Mouse (Mus musculus) kidney, postnatal 0 days (tissue): Measurements from ENCODE around the gene Snx12. TPM values are rescaled to one million over a fixed set of nuclear protein-coding genes. Genes with fewer than 3 reads are reported as not detected.

Experiments used
- ATAC-seq: fragments of 200-750 bp; cut with Nextera tagmentation; replicated peaks from 2 replicates; pipeline ENCODE4 v1.8.0; 2017; ENCODE audit warnings: low read depth, moderate number of reproducible peaks, moderate TSS enrichment, moderate library complexity; ENCODE audit not compliant: low FRiP score
- DNase-seq: peaks from one replicate; pipeline ENCODE4 v3.0.0-alpha.2; 2016; ENCODE audit warnings: low spot score
- H3K27ac ChIP-seq: fragments of 300-500 bp; sonication (generic); 2 replicates; pipeline ENCODE4 v1.5.1; 2014; ENCODE audit warnings: mild to moderate bottlenecking
- H3K27me3 ChIP-seq: fragments of 300-500 bp; sonication (generic); 2 replicates; pipeline ENCODE4 v1.6.1; 2014; ENCODE audit warnings: low read length, mixed read lengths; ENCODE audit not compliant: insufficient read depth
- H3K36me3 ChIP-seq: fragments of 300-500 bp; sonication (generic); 2 replicates; pipeline ENCODE4 v1.6.1; 2014; ENCODE audit warnings: low read length, mixed read lengths; ENCODE audit not compliant: insufficient read depth
- H3K4me1 ChIP-seq: fragments of 300-500 bp; sonication (generic); replicated peaks from 2 replicates; pipeline ENCODE4 v1.6.1; 2014; ENCODE audit warnings: antibody characterized with exemption, low read length, mixed read lengths; ENCODE audit not compliant: insufficient read depth
- H3K4me2 ChIP-seq: fragments of 300-500 bp; sonication (generic); 2 replicates; pipeline ENCODE4 v1.6.1; 2014; ENCODE audit warnings: mild to moderate bottlenecking, low read length, moderate library complexity, mixed read lengths
- H3K4me3 ChIP-seq: fragments of 300-500 bp; sonication (generic); replicated peaks from 2 replicates; pipeline ENCODE4 v1.5.1; 2014; ENCODE audit warnings: low read depth, low read length
- H3K9ac ChIP-seq: fragments of 300-500 bp; sonication (generic); 2 replicates; pipeline ENCODE4 v1.6.1; 2014; ENCODE audit warnings: low read depth, low read length
- H3K9me3 ChIP-seq: fragments of 300-500 bp; sonication (generic); replicated peaks from 2 replicates; pipeline ENCODE4 v1.6.1; 2016; ENCODE audit warnings: low read length, inconsistent platforms, mixed read lengths
- CTCF ChIP-seq: IDR thresholded peaks from 2 replicates; pipeline ENCODE4 v1.5.1; 2016; ENCODE audit warnings: antibody characterized with exemption, low read depth, mild to moderate bottlenecking, moderate library complexity
- WGBS: fragments of 180-500 bp; shearing (Covaris S2); extraction: QIAGEN DNeasy Blood & Tissue Kit; methylation state at CpG from one replicate; pipeline ENCODE4 v1.1.7; 2014; 5-methylcytosine and 5-hydroxymethylcytosine counted together
- polyA plus RNA-seq: library from polyadenylated mRNA; unstranded; fragments of >200 nt; fragmentation: Nextera tagmentation; extraction: Ambion mirVana; gene quantifications from 2 replicates; pipeline ENCODE4 v1.2.1, GENCODE M21; 2015

Snx12 gene
- polyA plus RNA-seq, 1 experiment from 2014 or later: 46.7 TPM

- no peak for DNase-seq
- Histone ChIP-seq H3K4me1 (no peaks in the 10 kb centered on the region), H3K27me3 (no peaks in the 10 kb centered on the region), H3K9me3 (no peaks in the 10 kb centered on the region), H3K4me2 (no peak overlapping the region), H3K4me3 (no peak overlapping the region), H3K9ac (no peak overlapping the region), H3K36me3 (no peaks in the 10 kb centered on the region), H3K27ac (no peak overlapping the region)
- no peak for TF ChIP-seq CTCF
- whole genome bisulfite sequencing: 85% methylated on average over 3 of the region's 3 CpGs
- ATAC-seq: no peak
These were observed 33.1 kb downstream of the Snx12 start for GRCm38 (mm10) chrX:101189285-101189684.

DNA sequence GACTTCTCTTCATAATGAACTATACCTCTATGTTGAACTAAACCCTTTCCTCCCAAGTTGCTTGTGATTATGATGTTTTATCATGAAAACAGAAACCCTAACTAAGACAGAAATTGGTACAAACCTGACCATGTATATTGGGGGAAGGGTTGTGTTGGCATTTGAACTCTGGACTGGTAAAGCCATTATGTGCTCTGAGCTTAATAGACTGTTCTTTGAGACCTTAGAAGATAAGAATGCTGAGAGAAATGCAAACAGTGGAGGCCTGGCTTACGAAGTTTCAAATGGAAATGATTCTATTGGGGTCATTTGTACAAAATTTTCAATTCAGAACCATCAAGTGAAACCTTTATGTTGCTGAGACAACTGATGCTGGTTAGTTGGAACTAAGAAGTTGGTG lies 34.7 kb downstream of the Snx12 start:
- Histone ChIP-seq H3K4me2 (no peak overlapping the region), H3K27me3 (no peaks in the 10 kb centered on the region), H3K4me3 (no peak overlapping the region), H3K36me3 (no peaks in the 10 kb centered on the region), H3K9ac (no peak overlapping the region), H3K4me1 (no peaks in the 10 kb centered on the region), H3K27ac (no peak overlapping the region), H3K9me3 (no peaks in the 10 kb centered on the region)
- WGBS: 71% methylated on average over 1 of the region's 1 CpGs
- no peak for TF ChIP-seq CTCF
- ATAC-seq (no peak), DNase-seq (no peak)

GRCm38 (mm10) chrX:101173388-101173787 lies 49.0 kb downstream of the Snx12 start:
- no peak for TF ChIP-seq CTCF
- Histone ChIP-seq H3K27ac (no peak overlapping the region), H3K4me3 (no peak overlapping the region), H3K9me3 (no peaks in the 10 kb centered on the region), H3K4me1 (no peaks in the 10 kb centered on the region), H3K9ac (no peak overlapping the region), H3K27me3 (no peaks in the 10 kb centered on the region), H3K36me3 (no peaks in the 10 kb centered on the region), H3K4me2 (no peak overlapping the region)
- 81% methylated on average over 1 of the region's 1 CpGs for WGBS
- DNase-seq (no peak), ATAC-seq (no peak)

GRCm38 (mm10) chrX:101168425-101168824 lies 53.9 kb downstream of the Snx12 start:
- Histone ChIP-seq H3K36me3 (no peaks in the 10 kb centered on the region), H3K27me3 (no peaks in the 10 kb centered on the region), H3K4me3 (no peak overlapping the region), H3K9me3 (no peaks in the 10 kb centered on the region), H3K9ac (no peak overlapping the region), H3K27ac (no peak overlapping the region), H3K4me1 (no peaks in the 10 kb centered on the region), H3K4me2 (no peak overlapping the region)
- TF ChIP-seq CTCF: no peak
- ATAC-seq (no peak), DNase-seq (no peak)
- WGBS: 73% methylated on average over 2 of the region's 2 CpGs

DNA sequence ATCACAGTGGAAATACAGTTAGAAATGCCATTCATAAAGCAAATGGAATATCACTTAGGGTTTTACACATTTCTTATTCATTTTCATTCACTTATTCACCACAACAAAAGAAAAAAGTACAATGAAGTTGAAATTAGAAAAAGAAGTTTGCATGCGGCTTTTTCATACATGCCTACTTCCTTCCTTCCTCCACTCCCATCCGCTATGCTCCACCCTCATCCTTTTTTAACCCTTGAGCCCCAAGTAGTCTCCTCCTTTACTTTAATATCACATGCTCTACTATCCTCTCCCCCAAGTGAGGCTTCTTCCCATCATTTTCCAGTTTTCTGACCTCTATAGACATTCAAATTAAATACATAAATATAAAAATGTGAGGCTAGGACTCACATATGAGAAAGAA lies 58.6 kb downstream of the Snx12 start:
- H3K9me3 ChIP-seq: no peaks in the 10 kb centered on the region
- H3K4me1 ChIP-seq: no peaks in the 10 kb centered on the region
- no peak overlapping the region for H3K27ac ChIP-seq
- no peaks in the 10 kb centered on the region for H3K36me3 ChIP-seq
- ATAC-seq (no peak), DNase-seq (no peak)
- no peak overlapping the region for H3K9ac ChIP-seq
- no peaks in the 10 kb centered on the region for H3K27me3 ChIP-seq
- no peak overlapping the region for H3K4me2 ChIP-seq
- WGBS: 60% methylated on average over 2 of the region's 2 CpGs
- no peak overlapping the region for H3K4me3 ChIP-seq
- no peak for TF ChIP-seq CTCF

DNA sequence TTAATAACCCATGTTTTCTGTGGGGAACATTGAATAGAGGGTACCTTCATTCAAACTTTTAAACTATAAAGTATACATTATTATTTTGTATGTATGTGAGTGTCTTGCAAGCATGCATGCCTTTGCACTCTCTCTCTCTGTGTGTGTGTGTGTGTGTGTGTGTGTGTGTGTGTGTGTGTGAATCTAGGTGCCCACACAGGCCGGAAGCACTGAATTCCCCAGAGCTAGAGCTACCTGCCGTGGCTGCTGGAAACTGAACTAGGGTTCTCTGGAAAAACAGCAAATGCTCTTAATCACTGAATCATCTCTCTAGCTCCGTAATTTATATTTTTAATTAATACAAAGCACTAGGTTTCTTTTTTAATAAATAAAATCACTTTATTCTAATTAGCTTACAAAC lies 59.1 kb downstream of the Snx12 start:
- H3K27me3 ChIP-seq: no peaks in the 10 kb centered on the region
- H3K9ac ChIP-seq: no peak overlapping the region
- H3K36me3 ChIP-seq: no peaks in the 10 kb centered on the region
- no peak overlapping the region for H3K4me2 ChIP-seq
- no peaks in the 10 kb centered on the region for H3K9me3 ChIP-seq
- no peaks in the 10 kb centered on the region for H3K4me1 ChIP-seq
- 72% methylated on average over 3 of the region's 3 CpGs for WGBS
- TF ChIP-seq CTCF: no peak
- no peak overlapping the region for H3K4me3 ChIP-seq
- DNase-seq (no peak), ATAC-seq (no peak)
- H3K27ac ChIP-seq: no peak overlapping the region

DNA sequence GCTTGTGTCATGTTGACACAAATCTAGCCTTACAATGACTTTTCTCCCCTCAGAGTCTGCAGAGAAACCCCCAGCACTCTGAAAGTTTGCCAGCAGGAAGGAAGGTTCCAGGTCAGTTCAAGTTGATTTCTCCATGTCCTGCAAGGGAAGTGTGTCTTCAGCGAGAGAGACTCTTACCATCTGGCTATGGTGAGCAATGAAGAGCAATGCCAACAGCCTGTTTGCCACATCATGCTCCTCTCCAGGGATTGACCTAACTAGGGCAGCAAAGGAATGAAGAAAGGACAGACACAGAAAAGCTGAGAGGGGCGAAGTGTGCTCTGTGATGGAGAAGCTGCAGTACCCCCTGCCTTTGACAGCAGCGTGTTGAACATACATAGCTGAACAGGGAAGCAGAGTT lies 59.8 kb downstream of the Snx12 start:
- WGBS: 91% methylated on average over 3 of the region's 3 CpGs
- H3K4me1 ChIP-seq: no peaks in the 10 kb centered on the region
- no peak overlapping the region for H3K4me3 ChIP-seq
- no peaks in the 10 kb centered on the region for H3K27me3 ChIP-seq
- no peak overlapping the region for H3K27ac ChIP-seq
- DNase-seq: no peak
- ATAC-seq: no peak
- H3K4me2 ChIP-seq: no peak overlapping the region
- no peaks in the 10 kb centered on the region for H3K9me3 ChIP-seq
- no peak for TF ChIP-seq CTCF
- H3K9ac ChIP-seq: no peak overlapping the region
- H3K36me3 ChIP-seq: no peaks in the 10 kb centered on the region
